Comparison of ENCODE assay signal across 8 mouse cellular contexts in the genomic region with DNA sequence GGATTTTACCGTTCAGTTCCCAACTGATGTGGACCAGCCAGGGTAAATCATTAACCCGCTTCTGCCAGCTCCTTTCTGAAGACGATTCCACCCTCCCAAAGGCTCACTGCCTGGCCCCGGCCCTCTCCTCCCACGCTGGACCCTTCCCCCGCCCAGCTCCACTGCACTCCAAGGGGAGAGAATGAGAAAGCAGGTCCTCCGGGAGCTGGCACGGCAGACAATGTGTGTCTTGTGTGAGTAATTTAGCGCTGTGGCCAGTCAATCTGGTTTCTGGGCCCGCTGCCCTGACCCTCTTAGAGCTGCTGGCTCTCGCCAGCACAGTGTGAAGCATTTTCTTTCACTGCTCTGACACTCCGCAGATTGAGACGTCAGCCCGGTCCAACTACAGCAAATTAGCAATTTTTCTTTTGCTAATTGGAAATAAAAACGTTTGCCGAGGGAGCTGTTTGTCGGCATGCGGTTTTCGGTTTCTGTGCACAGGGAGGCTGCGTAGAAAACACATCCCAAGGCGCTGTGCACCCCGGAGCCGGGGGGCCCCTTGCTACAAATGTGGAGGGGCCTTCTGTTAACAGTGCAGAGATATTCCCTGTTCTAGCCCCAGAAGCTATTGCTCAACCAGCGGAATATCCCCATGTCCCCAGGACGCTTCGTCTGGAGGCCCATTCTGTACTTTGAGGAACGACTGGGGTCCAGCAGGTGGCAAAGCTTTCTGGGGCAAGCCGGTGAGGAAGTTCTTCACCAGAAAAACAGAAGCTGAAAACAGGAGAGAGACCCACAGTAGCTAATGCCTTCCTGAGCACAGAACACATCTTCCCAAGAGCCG.
DNase-seq lines count a peak whose midpoint lies in the region; ATAC-seq and TF ChIP-seq lines count a peak whose summit lies in the region.

No protein-coding gene starts in this region.

- TF ChIP-seq CTCF in midbrain, postnatal 0 days (IDR thresholded peaks at IDR 0.05), result peak; percentile 33

- no peak overlapping the region for H3K27ac ChIP-seq in midbrain, postnatal 0 days (ENCODE audit: low read depth, low read length)

- ATAC-seq in frontal cortex, adult (ENCODE audit: low TSS enrichment), result peak; percentile 82
- ATAC-seq in midbrain, postnatal 0 days (ENCODE audit: low FRiP score), result peak; percentile 89

- H3K9ac ChIP-seq in midbrain, postnatal 0 days (replicated peaks; ENCODE audit: low read length, poor library complexity, severe bottlenecking), result no peak overlapping the region; the same call in 1 of the 2 replicates

- WGBS in midbrain, postnatal 0 days, result 21% methylated on average over 29 of the region's 29 CpGs

- H3K36me3 ChIP-seq in midbrain, postnatal 0 days (ENCODE audit: insufficient read depth, low read length), result no peaks in the 10 kb centered on the region

- H3K4me3 ChIP-seq in midbrain, postnatal 0 days (ENCODE audit: low read depth, low read length), result no peak overlapping the region

- peaks cover 7% of the 10 kb centered on the region; the same call in 1 of the 2 replicates for H3K4me1 ChIP-seq in midbrain, postnatal 0 days (ENCODE audit: insufficient read depth, low read length)

- 0 out of 2 replicates have a peak, but pooled peaks cover 5% of the 10 kb centered on the region for H3K27me3 ChIP-seq in midbrain, postnatal 0 days (ENCODE audit: insufficient read depth, low read length)

- intact Hi-C loops in heart, postnatal 14 days (cut with DNase I), result loop anchor here (2.0 to 5.0 kb wide), 2 partner anchors 108 to 137 kb away; a partner anchor contains a TSS

- no peaks in the 10 kb centered on the region for H3K9me3 ChIP-seq in midbrain, postnatal 0 days (ENCODE audit: low read length)

- peak overlapping the region; percentile 12; the same call in 1 of the 2 replicates for H3K4me2 ChIP-seq in midbrain, postnatal 0 days (ENCODE audit: low read depth, low read length, poor library complexity, severe bottlenecking)

- DNase-seq in ovary, adult 18-20 months (ENCODE audit: low spot score), result peak; percentile 32
- DNase-seq in ovary, postnatal 10 days (ENCODE audit: low spot score), result no peak
- peak; percentile 81 to 90 for DNase-seq in heart, postnatal 14 days
- peak; percentile 79 to 86 for DNase-seq in kidney, postnatal 36 days
- peak; percentile 40 for DNase-seq in liver
- DNase-seq in midbrain, postnatal 0 days (ENCODE audit: low spot score), result peak; percentile 97
- peak; percentile 51 for DNase-seq in yolk sac, embryonic 10.5 days (ENCODE audit: low spot score)
